Mouse (Mus musculus) embryonic fibroblast, embryonic 13.5 days (primary cell): ENCODE results near the gene Dexi.

ENCODE experiments used
- CTCF ChIP-seq: IDR thresholded peaks from 2 replicates; pipeline ENCODE4 v1.5.1; 2011; ENCODE audit warnings: mild to moderate bottlenecking, control low read depth, low read length, moderate library complexity, borderline replicate concordance; ENCODE audit not compliant: insufficient read depth
- POLR2A ChIP-seq: IDR thresholded peaks from 2 replicates; pipeline ENCODE4 v1.6.1; 2011; ENCODE audit warnings: low read depth, mild to moderate bottlenecking, control low read depth, low read length, moderate library complexity

GRCm38 (mm10) chr16:10581234-10581898 is 38.5 kb upstream of the Dexi start:
- no peak for TF ChIP-seq POLR2A
- no peak for TF ChIP-seq CTCF
